8 mouse cellular contexts compared by ENCODE assay signal in the genomic region with DNA sequence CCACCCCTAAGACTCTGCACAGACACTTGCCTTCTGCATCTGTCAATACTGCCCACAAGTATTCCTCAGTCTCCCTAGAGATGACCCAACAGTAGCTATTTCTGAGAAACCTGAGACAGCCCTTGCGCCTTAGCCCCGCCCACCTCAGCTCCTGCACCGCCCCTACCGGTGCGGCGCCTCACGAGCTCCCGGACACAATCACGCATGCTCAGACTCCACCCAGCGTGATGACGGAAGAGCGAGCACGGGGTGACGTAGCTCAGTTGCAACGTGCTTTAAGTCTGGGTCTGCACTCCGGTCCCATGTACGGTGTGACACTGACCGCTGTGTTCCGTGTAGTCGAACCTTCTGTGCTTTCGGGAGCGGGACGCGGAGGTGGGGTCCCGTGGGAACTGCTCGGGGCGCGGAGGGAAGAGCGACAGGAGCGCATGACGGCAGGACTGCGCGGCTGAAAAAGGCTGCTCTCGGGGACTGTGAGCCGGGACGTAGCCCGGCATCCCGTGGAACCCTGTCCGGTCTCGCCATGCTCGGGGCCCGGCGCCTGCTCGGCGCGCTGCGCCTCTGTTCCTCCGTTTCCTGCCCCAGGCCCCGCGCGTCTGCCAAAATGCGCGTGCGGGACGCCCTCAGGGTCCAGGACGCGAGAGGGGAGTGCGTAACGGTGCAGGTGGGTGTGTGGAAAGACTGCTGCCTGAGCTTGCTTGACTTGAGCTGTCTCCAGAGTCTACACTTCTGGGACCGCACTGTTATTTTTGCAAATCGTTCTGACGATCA. TPM values are rescaled to one million over a fixed set of nuclear protein-coding genes. Genes with fewer than 3 reads are reported as not detected.
DNase-seq lines count a peak whose midpoint lies in the region; ATAC-seq and TF ChIP-seq lines count a peak whose summit lies in the region.

TSS of gene Nars2 (plus strand) at position 225 of the 771 bp plus-strand sequence.

- H3K27ac ChIP-seq in forebrain, embryonic 12.5 days: peak within 1 kb of the TSS; percentile 61; the same call in 1 of the 2 replicates
- H3K27ac ChIP-seq in heart, postnatal 0 days (ENCODE audit: low read depth): peak within 1 kb of the TSS; percentile 96
- H3K27ac ChIP-seq in liver, embryonic 16.5 days (ENCODE audit: low read length): peak within 1 kb of the TSS; percentile 91
- peak within 1 kb of the TSS; percentile 85 for H3K27ac ChIP-seq in neural tube, embryonic 13.5 days (replicated peaks)
- H3K27ac ChIP-seq in testis, adult 2 months (ENCODE audit: control insufficient read depth, insufficient read depth, low read depth, low read length): peak within 1 kb of the TSS; percentile 93

- peak within 1 kb of the TSS; percentile 99 for H3K4me3 ChIP-seq in E14TG2a.4 (replicated peaks; ENCODE audit: low read length)
- peak within 1 kb of the TSS; percentile 85 for H3K4me3 ChIP-seq in forebrain, embryonic 12.5 days (replicated peaks)
- peak within 1 kb of the TSS; percentile 95 for H3K4me3 ChIP-seq in heart, postnatal 0 days (ENCODE audit: low read depth, low read length)
- peak within 1 kb of the TSS; percentile 98 for H3K4me3 ChIP-seq in liver, embryonic 16.5 days (ENCODE audit: low read depth, low read length)
- peak within 1 kb of the TSS; percentile 70 for H3K4me3 ChIP-seq in neural tube, embryonic 13.5 days
- peak within 1 kb of the TSS; percentile 96 for H3K4me3 ChIP-seq in testis, adult 2 months (ENCODE audit: control insufficient read depth, low read depth, low read length)

- TF ChIP-seq EP300 in heart, postnatal 0 days (IDR thresholded peaks at IDR 0.05; ENCODE audit: low read depth): no peak

- no peaks in the 10 kb centered on the region for H3K9me3 ChIP-seq in E14TG2a.4 (ENCODE audit: low read length)
- no peaks in the 10 kb centered on the region for H3K9me3 ChIP-seq in forebrain, embryonic 12.5 days
- no peaks in the 10 kb centered on the region for H3K9me3 ChIP-seq in heart, postnatal 0 days (replicated peaks; ENCODE audit: control insufficient read depth, low read length)
- no peaks in the 10 kb centered on the region for H3K9me3 ChIP-seq in liver, embryonic 16.5 days (replicated peaks; ENCODE audit: control insufficient read depth, low read length)
- H3K9me3 ChIP-seq in neural tube, embryonic 13.5 days: no peaks in the 10 kb centered on the region

- DNase-seq in c-Kit-positive CD71-positive TER-119-positive erythroid progenitor cells, embryonic 14.5 days (ENCODE audit: low spot score): peak; percentile 98
- peak; percentile 95 for DNase-seq in heart, postnatal 0 days (ENCODE audit: low spot score)
- peak; percentile 92 to 95 for DNase-seq in kidney, postnatal 4 days

- peak within 1 kb of the TSS; percentile 82 for H3K9ac ChIP-seq in forebrain, embryonic 12.5 days
- peak within 1 kb of the TSS; percentile 90 for H3K9ac ChIP-seq in heart, postnatal 0 days (replicated peaks; ENCODE audit: low read depth, low read length)
- H3K9ac ChIP-seq in liver, embryonic 16.5 days (ENCODE audit: low read depth, low read length): peak within 1 kb of the TSS; percentile 95
- H3K9ac ChIP-seq in neural tube, embryonic 13.5 days: peak within 1 kb of the TSS; percentile 87

- peak within 1 kb of the TSS; percentile 77 for H3K4me2 ChIP-seq in forebrain, embryonic 12.5 days
- H3K4me2 ChIP-seq in heart, postnatal 0 days (ENCODE audit: low read depth, low read length): peak within 1 kb of the TSS; percentile 98
- peak within 1 kb of the TSS; percentile 89 for H3K4me2 ChIP-seq in liver, embryonic 16.5 days (ENCODE audit: low read depth, low read length)
- peak within 1 kb of the TSS; percentile 76 for H3K4me2 ChIP-seq in neural tube, embryonic 13.5 days

- no peak for TF ChIP-seq CTCF in E14TG2a.4 (conservative IDR thresholded peaks at IDR 0.05; ENCODE audit: low read length)
- peak; percentile 46 for TF ChIP-seq CTCF in heart, postnatal 0 days (IDR thresholded peaks at IDR 0.05; ENCODE audit: low read depth)
- TF ChIP-seq CTCF in testis, adult 2 months (IDR thresholded peaks at IDR 0.05; ENCODE audit: control insufficient read depth, insufficient read depth, insufficient replicate concordance, low read depth, low read length): no peak

- H3K36me3 ChIP-seq in E14TG2a.4 (ENCODE audit: insufficient read depth, low read length): peaks cover 4% of the 10 kb centered on the region; the same call in 1 of the 2 replicates
- H3K36me3 ChIP-seq in forebrain, embryonic 12.5 days (replicated peaks): no peaks in the 10 kb centered on the region
- H3K36me3 ChIP-seq in heart, postnatal 0 days (replicated peaks; ENCODE audit: control insufficient read depth, insufficient read depth, low read length): 0 out of 2 replicates have a peak, but pooled peaks cover 4% of the 10 kb centered on the region
- no peaks in the 10 kb centered on the region for H3K36me3 ChIP-seq in liver, embryonic 16.5 days (ENCODE audit: control insufficient read depth, insufficient read depth)
- H3K36me3 ChIP-seq in neural tube, embryonic 13.5 days: no peaks in the 10 kb centered on the region
- H3K36me3 ChIP-seq in testis, adult 2 months (ENCODE audit: control insufficient read depth, insufficient read depth, low read length): no peaks in the 10 kb centered on the region

- ATAC-seq in forebrain, embryonic 12.5 days (ENCODE audit: low FRiP score): peak; percentile 100
- ATAC-seq in heart, postnatal 0 days (ENCODE audit: insufficient read depth, low read depth): peak; percentile 99
- peak; percentile 99 for ATAC-seq in liver, embryonic 16.5 days (ENCODE audit: low read depth)
- ATAC-seq in neural tube, embryonic 13.5 days (ENCODE audit: low read depth): peak; percentile 100

- peaks cover 12% of the 10 kb centered on the region for H3K27me3 ChIP-seq in E14TG2a.4 (ENCODE audit: insufficient read depth, low read length)
- no peaks in the 10 kb centered on the region for H3K27me3 ChIP-seq in forebrain, embryonic 12.5 days
- no peaks in the 10 kb centered on the region for H3K27me3 ChIP-seq in heart, postnatal 0 days (ENCODE audit: control insufficient read depth, insufficient read depth, low read length)
- H3K27me3 ChIP-seq in liver, embryonic 16.5 days (ENCODE audit: control insufficient read depth, insufficient read depth, low read depth, low read length): no peaks in the 10 kb centered on the region
- H3K27me3 ChIP-seq in neural tube, embryonic 13.5 days: no peaks in the 10 kb centered on the region
- no peaks in the 10 kb centered on the region for H3K27me3 ChIP-seq in testis, adult 2 months (ENCODE audit: control insufficient read depth, insufficient read depth, low read length)

- H3K4me1 ChIP-seq in E14TG2a.4 (replicated peaks; ENCODE audit: low read depth, low read length): peaks cover 13% of the 10 kb centered on the region
- peaks cover 16% of the 10 kb centered on the region for H3K4me1 ChIP-seq in forebrain, embryonic 12.5 days
- H3K4me1 ChIP-seq in heart, postnatal 0 days (ENCODE audit: control insufficient read depth, insufficient read depth): 0 out of 2 replicates have a peak, but pooled peaks cover 11% of the 10 kb centered on the region
- peaks cover 21% of the 10 kb centered on the region for H3K4me1 ChIP-seq in liver, embryonic 16.5 days (ENCODE audit: control insufficient read depth, low read depth, low read length)
- H3K4me1 ChIP-seq in neural tube, embryonic 13.5 days (replicated peaks): peaks cover 16% of the 10 kb centered on the region
- H3K4me1 ChIP-seq in testis, adult 2 months (ENCODE audit: control insufficient read depth, insufficient read depth, low read length): no peaks in the 10 kb centered on the region

- peak; percentile 98 for TF ChIP-seq POLR2A in testis, adult 2 months (IDR thresholded peaks at IDR 0.05; ENCODE audit: control insufficient read depth, low read depth, low read length)

- WGBS in forebrain, embryonic 12.5 days: under 1% methylated on average over 62 of the region's 62 CpGs
- under 1% methylated on average over 62 of the region's 62 CpGs for WGBS in heart, postnatal 0 days
- under 1% methylated on average over 62 of the region's 62 CpGs for WGBS in liver, embryonic 16.5 days (ENCODE audit: insufficient replicate concordance)
- under 1% methylated on average over 60 of the region's 62 CpGs for WGBS in neural tube, embryonic 13.5 days

RNA-seq across cellular contexts. Expression of gene Nars2, which starts in this region (rescaled TPM):
- 19.9 and 23.8 TPM in 2 replicates for polyA plus RNA-seq in forebrain, embryonic 12.5 days (2016; fragmentation: Nextera tagmentation; extraction: Ambion mirVana)
- total RNA-seq in heart, postnatal 0 days (2014; rRNA removed; ENCODE audit: low replicate concordance): 11.8 and 19.1 TPM in 2 replicates
- 17.0 and 17.8 TPM in 2 replicates for polyA plus RNA-seq in heart, postnatal 0 days (2015; fragmentation: Nextera tagmentation; extraction: Ambion mirVana)
- polyA plus RNA-seq in liver, embryonic 16.5 days (2015; fragmentation: Nextera tagmentation; extraction: Ambion mirVana): 14.0 and 14.4 TPM in 2 replicates
- 19.1 and 26.8 TPM in 2 replicates for polyA plus RNA-seq in neural tube, embryonic 13.5 days (2015; fragmentation: Nextera tagmentation; extraction: Ambion mirVana)
- polyA plus RNA-seq in testis, adult 2 months (2012; rRNA removed): 3.9 and 4.5 TPM in 2 replicates

Comparison
In these comparisons a context has a peak if more than half of its experiments do, and no peak if none do; other contexts are left out.
1. Peak in every context shown above with its lines: DNase-seq, ATAC-seq, H3K4me3 ChIP-seq and H3K27ac ChIP-seq.